Comparison of ENCODE assay signal across 10 mouse cellular contexts in genomic region chr6:108705957-108706356, GRCm38 (mm10). TPM values are rescaled to one million over a fixed set of nuclear protein-coding genes. Genes with fewer than 3 reads are reported as not detected.
DNase-seq lines count a peak whose midpoint lies in the region.
"Had no signal": no experiment of that assay in that cellular context is flagged by ENCODE, and none has a peak within 500 bp of the region (broad histone marks: within the 10 kb centered on the region; RNA-seq: fewer than 3 reads in every experiment).

No protein-coding gene starts in this region.

- DNase-seq in urinary bladder, postnatal 14 days (ENCODE audit: low spot score): peak; percentile 39
- DNase-seq in urinary bladder, postnatal 4 days (ENCODE audit: low spot score in 2 of 2): no peak
- peak; percentile 12 for DNase-seq in NIH3T3 (ENCODE audit: low read depth)
- DNase-seq in brain, adult 2 months (ENCODE audit: low read depth, low spot score): peak; percentile 93
- DNase-seq in fibroblast of lung, adult 2 months (ENCODE audit: low read depth): peak; percentile 58
- DNase-seq in gastrocnemius, postnatal 10 days: no peak
- DNase-seq in kidney, adult 18-20 months: no peak
- DNase-seq: kidney, postnatal 10 days; liver, embryonic 13.5 days; thymus, adult 2 months had no signal

RNA-seq across cellular contexts. Expression of gene Bhlhe40, which starts 45.5 kb away (rescaled TPM):
- 10 to 100 TPM; 60.4 to 64.9 TPM for total RNA-seq in gastrocnemius, postnatal 10 days (2021)

Comparison
In these comparisons a context has a peak if more than half of its experiments do, and no peak if none do; other contexts are left out.
1. DNase-seq: peak in urinary bladder, postnatal 14 days (single experiment), NIH3T3 (single experiment), brain, adult 2 months (single experiment) and fibroblast of lung, adult 2 months (single experiment); none in urinary bladder, postnatal 4 days (0 of 2), gastrocnemius, postnatal 10 days (single experiment) and kidney, adult 18-20 months (single experiment).